Mouse (Mus musculus) midbrain, embryonic 16.5 days (tissue): ENCODE results near the gene Iqca. TPM values are rescaled to one million over a fixed set of nuclear protein-coding genes. Genes with fewer than 3 reads are reported as not detected.

Experiments used
- polyA plus RNA-seq: library from polyadenylated mRNA; unstranded; fragments of >200 nt; fragmentation: Nextera tagmentation; extraction: Ambion mirVana; gene quantifications from 2 replicates; pipeline ENCODE4 v1.2.1, GENCODE M21; 2015

Iqca gene
- polyA plus RNA-seq, 1 experiment from 2014 or later = 0.85 TPM

Other genes starting within 250 kb of the Iqca start
- 29.7 and 62.2 TPM in 2 replicates for gene Gbx2, start 222.2 kb downstream of the Iqca start, polyA plus RNA-seq
- gene Asb18, start 138.7 kb downstream of the Iqca start, polyA plus RNA-seq = 0.39 and 0.52 TPM in 2 replicates
- 10.4 and 10.9 TPM in 2 replicates for gene Ackr3, start 50.6 kb upstream of the Iqca start, polyA plus RNA-seq